Mouse (Mus musculus): ENCODE measurements around the gene Myog. TPM values are rescaled to one million over a fixed set of nuclear protein-coding genes. Genes with fewer than 3 reads are reported as not detected.

The Myog gene
- total RNA-seq, 2 experiments from 2014 or later = not detected

- DNase-seq = no peak
- intact Hi-C loops (cut with DNase I) = no loop called here
These were observed 7.4 kb upstream of the Myog start for GRCm38 (mm10) chr1:134282342-134282741.

GRCm38 (mm10) chr1:134283108-134283507 lies 6.7 kb upstream of the Myog start:
- DNase-seq = no peak
- intact Hi-C loops (cut with DNase I) = no loop called here

- DNase-seq = no peak
- intact Hi-C loops (cut with DNase I) = no loop called here
These were observed 4.2 kb upstream of the Myog start for GRCm38 (mm10) chr1:134285458-134286120.

- intact Hi-C loops (cut with DNase I) = no loop called here
- DNase-seq = no peak
These were observed 1.6 kb upstream of the Myog start for GRCm38 (mm10) chr1:134288239-134288638.

GRCm38 (mm10) chr1:134290300-134290699 lies 511 bp downstream of the Myog start:
- DNase-seq = no peak
- intact Hi-C loops (cut with DNase I) = no loop called here

GRCm38 (mm10) chr1:134290909-134291308 lies 1.1 kb downstream of the Myog start:
- intact Hi-C loops (cut with DNase I) = no loop called here
- peak; percentile 29 for DNase-seq

GRCm38 (mm10) chr1:134291555-134291954 lies 1.8 kb downstream of the Myog start:
- no peak for DNase-seq
- intact Hi-C loops (cut with DNase I) = no loop called here

- intact Hi-C loops (cut with DNase I) = no loop called here
- no peak for DNase-seq
These were observed 2.3 kb downstream of the Myog start for GRCm38 (mm10) chr1:134292073-134292472.

- intact Hi-C loops (cut with DNase I) = no loop called here
- no peak for DNase-seq
These were observed 2.8 kb downstream of the Myog start for GRCm38 (mm10) chr1:134292601-134293000.

GRCm38 (mm10) chr1:134293276-134293675 lies 3.5 kb downstream of the Myog start:
- no peak for DNase-seq
- intact Hi-C loops (cut with DNase I) = no loop called here

GRCm38 (mm10) chr1:134293738-134294604 lies 4.2 kb downstream of the Myog start:
- DNase-seq = no peak
- intact Hi-C loops (cut with DNase I) = no loop called here

GRCm38 (mm10) chr1:134297265-134297664 lies 7.5 kb downstream of the Myog start:
- intact Hi-C loops (cut with DNase I) = no loop called here
- peak; percentile 52 for DNase-seq

GRCm38 (mm10) chr1:134298636-134299411 lies 9.0 kb downstream of the Myog start:
- intact Hi-C loops (cut with DNase I) = no loop called here

GRCm38 (mm10) chr1:134302568-134303238 lies 12.9 kb downstream of the Myog start:
- intact Hi-C loops (cut with DNase I) = no loop called here
- no peak for DNase-seq

More at GRCm38 (mm10) chr1:134298636-134299411, 9.0 kb downstream of the Myog start:
- DNase-seq = peak; percentile 29

GRCm38 (mm10) chr1:134304940-134305339 lies 15.2 kb downstream of the Myog start:
- no peak for DNase-seq
- intact Hi-C loops (cut with DNase I) = no loop called here

GRCm38 (mm10) chr1:134307409-134307808 lies 17.6 kb downstream of the Myog start:
- DNase-seq = no peak
- intact Hi-C loops (cut with DNase I) = no loop called here

GRCm38 (mm10) chr1:134310291-134310690 lies 20.5 kb downstream of the Myog start:
- DNase-seq = no peak
- intact Hi-C loops (cut with DNase I) = no loop called here

- intact Hi-C loops (cut with DNase I) = no loop called here
- no peak for DNase-seq
These were observed 20.9 kb downstream of the Myog start for GRCm38 (mm10) chr1:134310729-134311128.

GRCm38 (mm10) chr1:134311760-134312159 lies 22.0 kb downstream of the Myog start:
- intact Hi-C loops (cut with DNase I) = no loop called here
- no peak for DNase-seq

GRCm38 (mm10) chr1:134315181-134315580 lies 25.4 kb downstream of the Myog start:
- no peak for DNase-seq
- intact Hi-C loops (cut with DNase I) = no loop called here

- DNase-seq = no peak
- intact Hi-C loops (cut with DNase I) = no loop called here
These were observed 26.6 kb downstream of the Myog start for GRCm38 (mm10) chr1:134316361-134316760.

All from left cerebral cortex, postnatal 4 days (tissue).